Mouse (Mus musculus): ENCODE results near the gene Arhgap32. TPM values are rescaled to one million over a fixed set of nuclear protein-coding genes. Genes with fewer than 3 reads are reported as not detected.

Gene Arhgap32
- polyA plus RNA-seq, 2 experiments, result 0.21 to 0.34 TPM

DNA sequence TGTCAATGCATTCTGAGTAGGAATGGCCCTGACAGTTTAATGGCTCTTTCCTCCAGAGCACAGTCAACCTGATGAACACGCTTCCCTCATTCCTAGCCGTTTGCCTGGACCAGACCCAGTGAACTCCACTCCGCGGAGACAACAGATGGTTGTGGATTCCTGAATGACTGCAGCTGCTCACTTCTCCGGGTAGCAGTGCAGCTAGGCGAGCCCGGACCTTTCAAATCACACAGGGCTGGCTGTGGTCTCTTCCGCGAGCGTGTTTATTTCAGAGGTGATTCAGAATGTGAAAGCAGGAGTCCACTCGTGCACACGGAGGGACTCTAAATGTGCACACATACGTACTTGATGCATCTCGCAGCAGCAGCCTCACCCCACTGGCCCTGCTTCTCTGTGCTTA is 195.8 kb downstream of the Arhgap32 start:
- Histone ChIP-seq H3K4me3 (ENCODE audit: insufficient read depth in 1 of 2, low read depth in 2 of 2, low read length in 2 of 2) (no peak overlapping the region), H3K4me1 (replicated peaks; ENCODE audit: control insufficient read depth in 2 of 2, insufficient read depth in 2 of 2, low read length in 1 of 2) (peaks cover 0 to 4% of the 10 kb centered on the region in 2 experiments; a peak in 1 of 4 replicates), H3K27ac (no peak overlapping the region), H3K9me3 (ENCODE audit: control insufficient read depth, low read length) (no peaks in the 10 kb centered on the region), H3K9ac (replicated peaks) (no peak overlapping the region), H3K4me2 (ENCODE audit: low read depth) (no peak overlapping the region), H3K36me3 (replicated peaks; ENCODE audit: control insufficient read depth, insufficient read depth, low read depth) (no peaks in the 10 kb centered on the region), H3K27me3 (ENCODE audit: control insufficient read depth, insufficient read depth, low read length) (no peaks in the 10 kb centered on the region)
- ATAC-seq (ENCODE audit: insufficient read depth) (no peak), DNase-seq (ENCODE audit: low read depth in 3 of 3, low spot score in 3 of 3) (no peak)
- 65% methylated on average over 14 of the region's 14 CpGs for WGBS (ENCODE audit: insufficient replicate concordance)
- no peak for TF ChIP-seq EP300 (IDR thresholded peaks at IDR 0.05; ENCODE audit: low read depth)

DNA sequence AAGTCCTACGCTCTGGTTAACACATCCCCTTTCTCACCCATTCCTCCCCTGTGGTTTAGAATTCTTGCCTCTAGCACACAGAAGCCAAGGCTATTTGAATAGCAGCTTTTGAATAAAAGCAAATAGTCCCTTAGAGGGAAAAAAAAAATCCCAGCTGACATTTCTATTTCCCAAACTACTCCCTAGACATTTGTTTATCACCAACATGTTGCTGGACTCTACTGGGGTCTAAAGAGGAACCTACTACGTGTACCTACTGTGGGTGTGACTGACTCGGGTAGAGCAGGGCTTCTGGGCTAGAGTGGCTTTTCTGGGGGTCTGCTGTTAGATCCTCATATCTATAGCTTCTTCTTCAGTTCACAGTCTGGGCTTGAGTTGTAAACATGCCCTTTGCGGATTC is 196.3 kb downstream of the Arhgap32 start:
- Histone ChIP-seq H3K4me3 (ENCODE audit: insufficient read depth in 1 of 2, low read depth in 2 of 2, low read length in 2 of 2) (no peak overlapping the region), H3K9me3 (ENCODE audit: control insufficient read depth, low read length) (no peaks in the 10 kb centered on the region), H3K9ac (replicated peaks) (no peak overlapping the region), H3K4me2 (ENCODE audit: low read depth) (no peak overlapping the region), H3K27ac (no peak overlapping the region), H3K27me3 (ENCODE audit: control insufficient read depth, insufficient read depth, low read length) (no peaks in the 10 kb centered on the region), H3K4me1 (replicated peaks; ENCODE audit: control insufficient read depth in 2 of 2, insufficient read depth in 2 of 2, low read length in 1 of 2) (peaks cover 0 to 4% of the 10 kb centered on the region in 2 experiments; a peak in 1 of 4 replicates), H3K36me3 (replicated peaks; ENCODE audit: control insufficient read depth, insufficient read depth, low read depth) (no peaks in the 10 kb centered on the region)
- ATAC-seq (ENCODE audit: insufficient read depth) (no peak), DNase-seq (ENCODE audit: low read depth in 3 of 3, low spot score in 3 of 3) (no peak)
- WGBS (ENCODE audit: insufficient replicate concordance), result 41% methylated on average over 4 of the region's 4 CpGs
- TF ChIP-seq EP300 (IDR thresholded peaks at IDR 0.05; ENCODE audit: low read depth) (no peak), CTCF (IDR thresholded peaks at IDR 0.05; ENCODE audit: low read depth) (no peak)

DNA sequence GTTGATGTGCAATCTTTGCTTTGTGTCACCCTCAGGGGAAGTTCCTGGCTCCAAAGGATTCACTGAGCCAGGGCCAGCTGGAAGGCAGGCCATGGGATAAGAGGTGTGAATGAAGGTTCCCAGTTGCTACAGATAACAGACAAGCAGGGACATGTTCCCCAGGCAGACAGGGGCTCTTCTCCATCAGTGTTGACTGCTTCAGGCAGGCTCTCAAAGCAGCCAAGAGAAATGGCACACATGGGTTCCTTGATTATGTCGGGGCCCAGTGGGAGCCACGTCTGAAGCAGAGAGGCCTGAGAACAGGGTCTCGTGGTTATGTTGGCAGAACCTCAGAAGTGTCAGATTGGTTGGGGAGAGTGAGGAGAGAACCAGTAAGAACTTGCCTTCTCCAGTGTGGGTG is 198.1 kb downstream of the Arhgap32 start:
- H3K27me3 ChIP-seq (ENCODE audit: control insufficient read depth, insufficient read depth, low read length), result no peaks in the 10 kb centered on the region
- H3K4me2 ChIP-seq (ENCODE audit: low read depth), result no peak overlapping the region
- H3K4me3 ChIP-seq (ENCODE audit: insufficient read depth in 1 of 2, low read depth in 2 of 2, low read length in 2 of 2), result no peak overlapping the region
- H3K9ac ChIP-seq (replicated peaks), result no peak overlapping the region
- WGBS (ENCODE audit: insufficient replicate concordance), result 39% methylated on average over 3 of the region's 3 CpGs
- no peak for ATAC-seq (ENCODE audit: insufficient read depth)
- H3K36me3 ChIP-seq (replicated peaks; ENCODE audit: control insufficient read depth, insufficient read depth, low read depth), result no peaks in the 10 kb centered on the region
- TF ChIP-seq EP300 (IDR thresholded peaks at IDR 0.05; ENCODE audit: low read depth) (no peak), CTCF (IDR thresholded peaks at IDR 0.05; ENCODE audit: low read depth) (no peak)
- H3K27ac ChIP-seq, result no peak overlapping the region
- peaks cover 0 to 4% of the 10 kb centered on the region in 2 experiments; a peak in 1 of 4 replicates for H3K4me1 ChIP-seq (replicated peaks; ENCODE audit: control insufficient read depth in 2 of 2, insufficient read depth in 2 of 2, low read length in 1 of 2)
- no peaks in the 10 kb centered on the region for H3K9me3 ChIP-seq (ENCODE audit: control insufficient read depth, low read length)
- no peak for DNase-seq (ENCODE audit: low read depth in 3 of 3, low spot score in 3 of 3)

DNA sequence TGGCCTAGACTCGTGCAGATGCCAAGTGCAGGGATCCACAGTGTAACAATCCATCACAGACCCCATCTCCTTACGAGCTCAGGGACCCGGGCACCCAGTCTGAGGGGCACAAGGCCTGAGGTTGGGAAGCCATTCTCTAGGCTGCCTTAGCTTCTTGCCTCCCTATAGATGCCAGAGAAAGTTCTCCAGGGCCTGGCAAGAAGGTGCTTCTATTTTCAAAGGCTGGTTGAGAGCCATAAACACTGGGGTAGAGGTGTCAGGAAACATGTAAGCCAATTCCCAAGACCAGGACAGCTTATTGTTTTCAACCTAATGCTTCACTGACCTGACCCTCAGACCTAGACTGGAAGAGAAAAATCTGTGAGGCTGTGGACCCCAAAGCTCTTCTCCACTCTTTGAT is 200.1 kb downstream of the Arhgap32 start:
- DNase-seq (ENCODE audit: low read depth in 3 of 3, low spot score in 3 of 3) (no peak), ATAC-seq (ENCODE audit: insufficient read depth) (no peak)
- Histone ChIP-seq H3K9me3 (ENCODE audit: control insufficient read depth, low read length) (no peaks in the 10 kb centered on the region), H3K27me3 (ENCODE audit: control insufficient read depth, insufficient read depth, low read length) (no peaks in the 10 kb centered on the region), H3K4me3 (ENCODE audit: insufficient read depth in 1 of 2, low read depth in 2 of 2, low read length in 2 of 2) (no peak overlapping the region), H3K27ac (no peak overlapping the region), H3K36me3 (replicated peaks; ENCODE audit: control insufficient read depth, insufficient read depth, low read depth) (no peaks in the 10 kb centered on the region), H3K4me2 (ENCODE audit: low read depth) (no peak overlapping the region), H3K4me1 (replicated peaks; ENCODE audit: control insufficient read depth in 2 of 2, insufficient read depth in 2 of 2, low read length in 1 of 2) (peaks cover 0 to 4% of the 10 kb centered on the region in 2 experiments; a peak in 1 of 4 replicates), H3K9ac (replicated peaks) (no peak overlapping the region)
- no peak for TF ChIP-seq CTCF (IDR thresholded peaks at IDR 0.05; ENCODE audit: low read depth)
- TF ChIP-seq EP300 (IDR thresholded peaks at IDR 0.05; ENCODE audit: low read depth), result no peak
- WGBS (ENCODE audit: insufficient replicate concordance), result 68% methylated on average over 3 of the region's 3 CpGs

Small RNA genes within 50 kb of the gene (microRNA-seq; reads per million reads assigned to microRNA genes)
- not detected for gene Gm44453

Other genes with a start within 250 kb of the Arhgap32 start
- not detected in 2 replicates for gene Barx2, start 202.7 kb upstream of the Arhgap32 start, polyA plus RNA-seq (2012; rRNA removed)
- gene Barx2, start 202.7 kb upstream of the Arhgap32 start, polyA plus RNA-seq (2014; fragmentation: Nextera tagmentation; extraction: Ambion mirVana), result not detected in 2 replicates
- 1.0 and 1.3 TPM in 2 replicates for gene Kcnj5, start 228.2 kb downstream of the Arhgap32 start, polyA plus RNA-seq (2012; rRNA removed)
- gene Kcnj5, start 228.2 kb downstream of the Arhgap32 start, polyA plus RNA-seq (2014; fragmentation: Nextera tagmentation; extraction: Ambion mirVana), result 0.74 and 0.87 TPM in 2 replicates

All from liver, embryonic 14.5 days (tissue).